Mouse (Mus musculus): ENCODE measurements around the gene Ap4e1.
A peak's percentile ranks its signal among the peaks of the same experiment; 100 is the strongest.

Ap4e1 gene

GRCm38 (mm10) chr2:127008469-127008998, at the start of gene Ap4e1:
Gene Ap4e1, plus strand, starts transcription at chr2:127008717.
- peak; percentile 93 for DNase-seq (ENCODE audit: low read depth)

- DNase-seq (ENCODE audit: low read depth): no peak
These were observed 46.8 kb upstream of the Ap4e1 start for GRCm38 (mm10) chr2:126961696-126962095.

- DNase-seq (ENCODE audit: low read depth): no peak
These were observed 31.1 kb upstream of the Ap4e1 start for GRCm38 (mm10) chr2:126977428-126977827.

GRCm38 (mm10) chr2:126983221-126983620, 25.3 kb upstream of the Ap4e1 start:
- no peak for DNase-seq (ENCODE audit: low read depth)

GRCm38 (mm10) chr2:126989919-126990318, 18.6 kb upstream of the Ap4e1 start:
- no peak for DNase-seq (ENCODE audit: low read depth)

GRCm38 (mm10) chr2:126992742-126993141, 15.8 kb upstream of the Ap4e1 start:
- no peak for DNase-seq (ENCODE audit: low read depth)

- no peak for DNase-seq (ENCODE audit: low read depth)
These were observed 13.9 kb upstream of the Ap4e1 start for GRCm38 (mm10) chr2:126994384-126995166.

GRCm38 (mm10) chr2:126996737-126997136, 11.8 kb upstream of the Ap4e1 start:
- no peak for DNase-seq (ENCODE audit: low read depth)

- no peak for DNase-seq (ENCODE audit: low read depth)
These were observed 10.3 kb upstream of the Ap4e1 start for GRCm38 (mm10) chr2:126998219-126998618.

- no peak for DNase-seq (ENCODE audit: low read depth)
These were observed 7.9 kb upstream of the Ap4e1 start for GRCm38 (mm10) chr2:127000406-127001324.

GRCm38 (mm10) chr2:127004046-127004445, 4.5 kb upstream of the Ap4e1 start:
- DNase-seq (ENCODE audit: low read depth): no peak

GRCm38 (mm10) chr2:127006634-127007370, 1.7 kb upstream of the Ap4e1 start:
- DNase-seq (ENCODE audit: low read depth): peak; percentile 67

GRCm38 (mm10) chr2:127007509-127007908, 1.0 kb upstream of the Ap4e1 start:
- no peak for DNase-seq (ENCODE audit: low read depth)

GRCm38 (mm10) chr2:127035006-127035605, 26.6 kb downstream of the Ap4e1 start:
- no peak for DNase-seq (ENCODE audit: low read depth)

- DNase-seq (ENCODE audit: low read depth): no peak
These were observed 28.8 kb downstream of the Ap4e1 start for GRCm38 (mm10) chr2:127037299-127037698.

GRCm38 (mm10) chr2:127061471-127061870, 53.0 kb downstream of the Ap4e1 start:
- DNase-seq (ENCODE audit: low read depth): no peak

GRCm38 (mm10) chr2:127068806-127069205, 60.3 kb downstream of the Ap4e1 start:
- no peak for DNase-seq (ENCODE audit: low read depth)

- peak; percentile 17 for DNase-seq (ENCODE audit: low read depth)
These were observed 61.4 kb downstream of the Ap4e1 start for GRCm38 (mm10) chr2:127069781-127070434.

GRCm38 (mm10) chr2:127070435-127070841, 61.9 kb downstream of the Ap4e1 start, which contains the start of gene Blvra:
Gene Blvra, plus strand, starts transcription at chr2:127070665.
- peak; percentile 91 for DNase-seq (ENCODE audit: low read depth)

GRCm38 (mm10) chr2:127070879-127071278, 62.4 kb downstream of the Ap4e1 start:
- DNase-seq (ENCODE audit: low read depth): peak; percentile 16

- DNase-seq (ENCODE audit: low read depth): no peak
These were observed 65.6 kb downstream of the Ap4e1 start for GRCm38 (mm10) chr2:127074116-127074515.
